Mouse (Mus musculus) lung, postnatal 0 days (tissue): ENCODE measurements around the gene Kalrn.

Source experiments
- CTCF ChIP-seq: IDR thresholded peaks from 2 replicates; pipeline ENCODE4 v1.5.1; 2016; ENCODE audit warnings: antibody characterized with exemption, mild to moderate bottlenecking
- EP300 ChIP-seq: IDR thresholded peaks from 2 replicates; pipeline ENCODE4 v1.6.1; 2016; ENCODE audit warnings: antibody characterized with exemption, mild to moderate bottlenecking, control low read depth

DNA sequence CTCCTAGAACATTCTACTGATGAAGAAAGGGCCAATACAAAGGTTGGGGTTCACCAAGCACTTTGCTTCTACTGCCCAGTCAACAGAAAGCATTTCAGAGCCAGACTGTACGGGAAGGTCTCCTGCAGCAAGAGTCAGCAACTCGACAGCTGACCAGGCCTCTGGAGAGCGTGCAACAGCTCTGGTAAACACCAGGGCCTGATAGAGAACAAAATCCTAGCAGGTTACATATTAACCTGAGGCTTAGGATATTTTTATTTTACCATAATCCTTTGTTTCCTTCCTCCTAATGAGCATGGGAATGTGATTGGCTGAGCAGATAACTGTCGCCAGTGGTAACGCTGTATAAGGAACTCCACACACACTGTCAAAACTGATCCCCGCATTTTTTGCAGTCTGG is 609.8 kb downstream of the Kalrn start:
- TF ChIP-seq CTCF (no peak), EP300 (no peak)
